Mouse (Mus musculus) mesoderm, embryonic 11.5 days (tissue): Measurements from ENCODE around the gene Ppl.

Experiments
- DNase-seq: peaks from one replicate; pipeline ENCODE4 v3.0.0-alpha.2; 2012; ENCODE audit warnings: low read depth, low spot score

Gene Ppl

DNA sequence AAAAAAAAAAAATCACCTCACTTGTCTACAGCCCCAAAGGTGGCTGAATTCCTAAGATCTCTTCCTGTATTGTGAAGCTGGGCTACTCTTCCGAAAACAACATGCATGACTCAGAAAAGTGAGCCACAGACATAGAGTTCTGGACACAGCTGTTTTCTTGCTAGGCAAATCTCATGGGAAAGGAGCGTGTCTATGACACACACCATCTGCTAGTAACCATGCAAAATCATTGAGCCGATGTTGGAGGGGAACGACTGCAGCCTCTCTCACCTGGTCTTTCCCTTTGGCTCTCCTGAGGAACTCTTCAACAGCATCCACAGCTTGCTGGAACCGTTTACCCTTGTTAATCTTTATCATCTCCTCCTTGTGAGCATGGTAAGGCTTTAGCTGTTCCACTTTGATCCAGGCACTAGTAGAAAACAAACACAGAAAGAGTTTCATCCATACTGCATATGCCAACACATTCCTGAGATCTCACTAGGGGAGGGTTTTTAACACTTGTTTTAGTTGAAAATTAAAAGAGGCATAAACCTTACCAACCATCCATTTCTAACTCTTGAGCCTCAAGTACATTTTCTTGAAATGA lies 95.5 kb downstream of the Ppl start:
- DNase-seq = no peak
